Mouse (Mus musculus): Measurements from ENCODE around the gene Tbx10.

Tbx10 gene

DNA sequence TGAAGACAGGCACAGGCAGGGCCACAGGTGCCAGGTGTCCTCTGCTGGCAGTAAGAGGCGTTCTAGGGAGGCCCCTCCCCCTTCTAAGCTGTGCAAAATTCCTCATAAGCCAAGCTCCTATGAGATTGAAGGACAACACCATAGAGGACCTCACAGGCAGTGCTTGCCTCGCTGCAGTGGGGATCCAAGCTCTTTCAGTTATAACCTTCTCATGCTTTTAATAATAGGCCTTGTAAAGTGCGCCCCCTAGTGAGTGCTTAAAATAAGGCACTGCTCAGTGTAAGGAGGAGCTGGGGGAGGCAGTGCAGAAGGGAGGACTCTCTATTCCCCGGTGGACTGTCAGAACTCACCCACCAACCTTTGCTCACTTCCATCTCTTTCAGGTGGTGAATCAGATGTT, 12.2 kb upstream of the Tbx10 start:
- DNase-seq, result peak in 1 of 2 experiments; percentile 86

DNA sequence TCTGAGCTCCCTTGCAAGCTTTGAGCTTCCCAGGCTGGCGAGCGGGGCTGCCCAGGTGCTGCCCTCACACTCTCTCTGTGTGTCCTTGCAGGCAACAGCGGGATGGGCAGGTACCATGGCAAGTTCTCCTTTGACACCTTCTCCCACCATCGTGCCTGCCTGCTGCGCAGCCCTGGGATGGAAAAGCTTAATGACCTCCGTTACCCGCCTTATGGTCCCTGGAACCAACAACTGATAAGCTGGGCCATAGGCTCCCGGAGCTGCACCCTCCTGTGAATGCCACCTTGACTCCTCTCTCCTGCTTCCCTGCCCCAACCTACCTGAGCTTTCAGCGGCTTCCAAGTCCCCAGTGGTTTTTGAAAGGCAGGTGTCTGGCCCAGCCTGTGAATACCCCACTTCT, 11.6 kb upstream of the Tbx10 start:
- no peak for DNase-seq

DNA sequence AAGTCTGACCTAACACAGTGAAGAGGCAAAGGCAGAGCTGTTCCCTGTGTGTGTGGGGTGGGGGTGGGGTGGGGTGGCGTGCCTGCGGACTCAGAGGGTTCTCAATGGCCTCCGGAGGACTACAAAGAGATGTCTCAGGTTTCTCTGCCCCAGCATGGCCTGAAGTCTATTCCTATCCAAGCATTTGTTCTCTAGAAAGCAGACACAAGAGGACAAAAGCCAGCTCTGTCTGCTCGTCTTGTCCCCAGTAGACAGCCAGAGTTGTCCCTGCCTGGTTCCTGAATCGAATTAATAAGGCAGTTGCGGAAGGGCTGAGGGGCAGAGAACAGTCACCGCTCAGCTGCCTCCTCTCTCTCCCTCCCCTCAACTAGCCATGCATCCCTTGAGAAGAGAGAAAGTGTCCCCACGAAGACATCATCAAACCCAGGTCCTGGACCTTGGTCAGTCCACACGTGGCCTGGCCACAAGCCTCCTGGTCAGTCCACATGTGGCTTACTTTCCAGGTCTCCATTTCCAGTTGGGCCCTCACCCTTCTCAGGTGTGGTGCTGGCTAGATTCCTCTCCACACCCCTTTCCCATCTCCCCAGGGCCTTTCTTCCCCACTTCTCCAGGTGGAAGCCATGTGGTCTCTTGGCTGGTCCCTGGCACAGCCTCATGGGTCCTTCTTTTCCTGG, 8.9 kb upstream of the Tbx10 start:
- no peak for DNase-seq

DNA sequence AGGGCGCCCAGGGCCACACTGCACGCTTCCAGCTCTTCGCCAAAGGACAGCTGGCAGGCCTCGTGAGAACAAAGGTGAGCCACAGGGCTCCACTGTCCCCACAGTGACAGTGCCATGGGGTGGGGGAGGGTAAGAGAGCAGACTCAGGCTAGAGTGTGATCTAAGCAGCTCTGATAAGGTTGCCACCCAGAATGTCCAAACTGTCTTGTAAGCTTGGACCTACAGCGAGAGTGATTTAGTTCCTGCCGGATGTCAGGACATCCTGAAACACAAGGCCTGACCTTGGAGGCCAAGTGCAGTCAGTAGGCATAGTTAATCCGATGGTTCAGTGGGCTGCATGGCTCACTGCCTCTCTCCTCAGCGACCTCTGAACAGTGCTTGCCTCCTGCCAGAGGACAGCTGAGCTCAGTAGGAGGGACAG, 7.3 kb upstream of the Tbx10 start:
- DNase-seq, result peak; percentile 51 to 61

DNA sequence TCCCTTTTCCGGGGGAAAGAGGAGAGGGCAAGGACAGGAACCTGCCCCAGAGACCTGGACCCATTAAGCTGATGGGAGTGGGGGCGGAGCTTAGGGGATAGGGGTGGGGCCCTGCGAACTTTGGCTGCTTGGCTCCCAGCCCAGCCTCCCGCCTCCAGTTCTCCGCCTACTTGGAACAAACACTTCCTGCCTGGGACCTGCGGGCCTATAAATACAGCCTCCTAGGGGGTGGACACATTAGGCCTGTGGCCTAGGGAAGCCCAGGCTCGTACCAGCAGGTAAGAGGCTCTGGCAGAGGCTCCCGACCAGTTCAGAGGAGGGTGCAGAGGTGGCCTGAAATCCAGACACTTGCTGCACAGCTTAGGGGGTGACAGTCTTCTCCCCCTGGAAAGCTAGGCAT, 6.2 kb upstream of the Tbx10 start, which contains the start of gene Acy3:
TSS of gene Acy3 (plus strand) at position 237 of the 400 bp plus-strand sequence.
- peak; percentile 90 to 92 for DNase-seq

DNA sequence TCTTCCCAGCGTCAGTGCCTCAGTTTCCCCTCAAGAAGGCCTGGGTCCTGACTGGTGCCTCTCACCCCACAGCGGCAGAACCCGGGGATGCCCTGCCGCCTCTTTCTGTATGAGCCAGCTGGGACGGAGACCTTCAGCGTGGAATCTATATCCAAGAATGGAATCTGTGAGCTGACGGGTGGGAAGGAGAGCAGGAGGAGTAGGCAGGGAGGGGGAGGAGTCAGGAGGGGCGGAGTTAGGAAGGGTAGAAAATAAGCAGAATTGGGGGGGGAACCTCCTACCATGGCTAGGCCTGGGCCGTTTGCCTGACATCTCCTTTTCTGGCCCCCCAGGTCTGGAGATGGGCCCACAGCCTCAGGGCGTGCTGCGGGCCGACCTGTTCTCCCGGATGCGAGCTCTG, 4.5 kb upstream of the Tbx10 start:
- no peak for DNase-seq

DNA sequence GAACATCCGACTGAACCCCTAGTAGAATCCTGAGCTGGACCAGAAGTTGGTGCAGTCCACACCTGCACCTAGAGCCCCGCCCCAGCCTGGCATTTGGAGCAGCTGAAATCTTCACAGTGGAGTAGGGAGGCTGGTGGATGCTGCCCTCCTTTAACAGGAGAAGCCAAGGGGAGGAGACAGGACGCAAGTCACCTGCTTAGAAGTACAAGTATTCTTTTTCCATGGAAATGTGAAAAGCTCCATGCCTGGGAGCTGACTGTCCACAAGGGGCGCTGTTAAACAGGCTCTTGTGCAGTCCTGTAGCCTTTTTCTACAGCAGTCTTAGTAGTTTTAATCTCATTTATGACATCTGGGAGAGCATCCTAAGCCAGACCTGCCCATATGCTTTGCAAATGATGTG, 3.8 kb upstream of the Tbx10 start:
- no peak for DNase-seq

DNA sequence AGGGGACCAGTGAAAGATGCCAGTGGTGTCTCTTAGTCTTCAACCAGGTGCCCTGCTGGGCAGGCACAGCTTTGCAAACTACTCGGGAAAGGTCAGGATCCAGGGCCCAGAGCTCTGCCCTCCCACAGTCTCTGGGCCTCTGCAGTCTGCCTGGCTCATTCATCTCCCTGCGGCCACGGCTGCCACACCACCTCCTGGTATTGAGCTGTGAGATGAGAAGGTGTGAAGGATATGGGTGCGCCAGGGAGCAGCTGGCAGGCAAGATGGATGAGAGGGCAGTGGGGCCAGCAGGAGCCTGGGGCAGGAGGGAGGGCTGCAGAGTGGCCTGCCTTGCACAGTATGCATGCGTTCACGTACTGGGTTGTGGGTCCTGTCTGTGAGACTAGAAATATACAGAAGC, 1.7 kb upstream of the Tbx10 start:
- DNase-seq, result no peak

DNA sequence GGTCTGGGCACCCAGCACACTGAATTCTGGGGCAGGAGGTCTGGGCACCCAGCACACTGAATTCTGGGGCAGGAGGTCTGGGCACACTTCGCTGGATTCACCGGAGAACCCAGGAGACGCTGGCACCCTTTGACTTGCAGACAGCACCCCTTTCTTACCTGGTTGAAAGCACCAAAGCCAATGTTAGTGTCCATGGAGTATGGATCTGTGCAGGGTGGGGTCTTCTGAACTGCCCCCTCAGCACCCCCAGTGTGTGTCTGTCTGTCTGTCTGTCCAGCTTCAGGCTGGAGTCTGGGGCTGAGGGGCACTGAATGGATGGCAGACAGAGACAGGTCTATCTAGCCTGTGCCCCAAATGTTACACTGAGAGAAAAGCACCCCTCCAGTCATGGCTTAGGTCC, 990 bp upstream of the Tbx10 start:
- DNase-seq, result no peak

DNA sequence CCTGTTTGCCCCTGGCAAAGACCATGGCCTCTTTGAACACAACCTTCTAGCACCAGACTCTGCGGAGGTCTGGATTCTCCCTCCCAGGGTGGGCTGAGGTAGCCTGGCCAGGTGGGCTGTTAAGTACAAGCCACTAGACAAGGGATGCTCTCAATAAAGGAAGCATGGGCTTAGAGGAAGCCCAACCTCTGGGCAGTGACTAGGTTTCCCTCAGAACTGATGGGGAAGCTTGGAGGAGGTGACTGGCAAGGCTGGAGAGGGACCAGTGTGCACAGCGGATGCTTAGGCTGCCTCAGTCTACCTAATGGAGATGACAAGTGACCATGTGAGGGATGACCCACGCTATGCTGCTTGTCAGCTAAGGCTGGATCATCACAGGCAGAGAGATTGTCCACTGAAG, 586 bp upstream of the Tbx10 start:
- DNase-seq, result no peak

DNA sequence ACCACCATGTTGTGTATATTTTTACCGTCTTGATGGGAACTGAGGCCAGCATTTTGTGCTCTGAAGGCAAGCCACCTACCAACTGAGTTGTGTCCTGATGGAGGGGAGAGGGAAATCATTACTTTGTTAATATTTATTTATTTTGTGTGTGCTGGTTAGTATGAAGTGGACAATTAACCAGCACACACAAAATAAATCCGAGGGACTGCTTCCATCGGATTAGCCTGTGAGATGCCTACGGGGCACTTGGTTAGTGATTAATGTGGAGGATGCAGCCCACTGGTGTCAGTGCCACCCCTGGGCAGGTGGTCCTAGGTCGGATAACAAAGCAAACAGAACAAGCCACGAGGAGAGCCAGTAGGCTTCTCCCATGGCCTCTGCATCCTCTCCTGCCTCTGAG, 2.4 kb downstream of the Tbx10 start:
- no peak for DNase-seq

DNA sequence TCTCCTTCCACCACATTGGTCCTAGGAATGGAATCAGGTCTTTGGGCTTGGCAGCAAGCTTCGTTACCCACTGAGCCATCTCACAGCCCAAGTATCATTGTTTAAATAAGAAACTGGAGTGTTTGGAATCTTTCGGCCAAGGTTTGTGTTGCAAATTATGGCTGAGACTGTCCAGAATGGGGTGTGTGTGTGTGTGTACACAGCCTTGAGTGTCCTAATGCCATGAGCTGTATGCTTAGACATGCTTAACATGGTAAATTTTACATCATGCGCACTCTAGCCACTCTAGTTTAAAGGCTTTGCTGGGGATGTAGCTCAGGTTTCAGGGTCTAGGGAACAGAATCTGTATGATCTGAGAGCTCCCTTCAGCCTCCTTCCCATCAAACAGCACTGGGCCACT, 3.0 kb downstream of the Tbx10 start:
- no peak for DNase-seq

DNA sequence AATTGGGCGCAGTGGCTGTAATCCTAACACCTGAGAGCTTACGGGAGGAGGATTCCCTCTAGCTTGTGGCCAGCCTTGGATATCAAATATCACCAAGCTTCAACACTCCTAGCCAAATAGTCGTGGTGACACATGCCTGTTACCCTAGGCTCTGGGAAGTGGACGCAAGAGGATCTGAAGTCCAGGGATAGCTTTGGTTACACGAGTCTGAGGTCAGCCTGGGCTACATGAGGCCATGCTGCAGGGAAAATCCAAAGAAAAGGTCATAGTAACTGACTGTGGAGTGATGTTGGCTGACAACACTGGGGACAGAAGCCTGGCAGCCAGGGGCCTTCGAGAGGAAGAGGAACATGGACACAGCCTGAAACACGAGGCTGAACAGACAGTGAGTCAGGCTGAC, 3.6 kb downstream of the Tbx10 start:
- no peak for DNase-seq

DNA sequence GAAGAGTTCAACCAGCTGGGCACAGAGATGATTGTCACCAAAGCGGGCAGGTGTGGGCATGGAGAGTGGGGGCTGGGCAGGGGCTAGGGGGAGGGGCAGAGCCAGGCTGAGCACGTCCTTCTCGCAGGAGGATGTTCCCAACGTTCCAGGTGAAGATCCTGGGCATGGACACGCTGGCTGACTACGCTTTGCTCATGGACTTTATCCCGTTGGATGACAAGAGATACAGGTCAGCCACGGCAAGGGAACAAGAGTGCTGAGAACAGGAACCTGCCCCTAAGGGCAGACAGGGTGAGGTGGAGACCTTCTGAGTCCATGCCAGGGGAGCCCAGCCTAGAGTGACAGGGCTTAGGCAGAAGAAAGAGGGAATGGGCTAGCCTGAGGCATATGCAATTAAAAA, 4.2 kb downstream of the Tbx10 start:
- no peak for DNase-seq

DNA sequence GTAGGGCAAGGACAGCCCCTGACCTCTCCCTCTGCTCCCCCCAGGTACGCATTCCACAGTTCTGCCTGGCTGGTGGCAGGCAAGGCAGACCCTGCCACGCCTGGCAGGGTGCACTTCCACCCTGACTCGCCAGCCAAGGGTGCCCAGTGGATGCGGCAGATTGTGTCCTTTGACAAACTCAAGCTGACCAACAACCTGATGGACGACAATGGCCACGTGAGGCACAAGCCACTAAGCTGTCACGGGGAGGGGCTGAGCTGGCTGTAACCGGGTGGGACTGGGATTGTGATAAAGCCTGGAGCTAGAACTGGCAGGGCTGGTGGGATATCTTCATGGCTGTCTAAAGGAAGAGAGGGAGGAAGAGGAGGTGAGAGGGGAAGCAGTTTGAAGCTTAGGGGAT, 4.7 kb downstream of the Tbx10 start:
- DNase-seq, result no peak

DNA sequence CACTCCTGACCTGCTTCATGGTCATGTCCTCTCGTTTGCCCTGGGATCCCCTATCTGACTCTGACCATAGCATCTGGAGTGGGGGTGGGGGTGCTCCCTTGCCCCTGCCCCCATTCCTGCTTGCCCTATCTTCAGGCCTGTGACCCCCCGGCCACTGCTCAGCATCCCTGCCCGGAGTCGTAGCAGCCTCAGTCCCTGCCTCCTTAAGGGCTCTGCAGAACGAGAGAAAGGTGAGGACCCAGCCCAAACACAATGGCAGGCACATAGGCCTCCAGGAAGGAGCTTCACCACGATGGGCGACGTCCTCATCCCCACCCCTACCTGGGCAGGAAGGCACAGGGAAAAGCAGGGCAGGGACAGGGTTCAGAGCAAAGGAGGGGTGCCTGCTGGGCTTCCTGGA, 5.8 kb downstream of the Tbx10 start:
- no peak for DNase-seq

DNA sequence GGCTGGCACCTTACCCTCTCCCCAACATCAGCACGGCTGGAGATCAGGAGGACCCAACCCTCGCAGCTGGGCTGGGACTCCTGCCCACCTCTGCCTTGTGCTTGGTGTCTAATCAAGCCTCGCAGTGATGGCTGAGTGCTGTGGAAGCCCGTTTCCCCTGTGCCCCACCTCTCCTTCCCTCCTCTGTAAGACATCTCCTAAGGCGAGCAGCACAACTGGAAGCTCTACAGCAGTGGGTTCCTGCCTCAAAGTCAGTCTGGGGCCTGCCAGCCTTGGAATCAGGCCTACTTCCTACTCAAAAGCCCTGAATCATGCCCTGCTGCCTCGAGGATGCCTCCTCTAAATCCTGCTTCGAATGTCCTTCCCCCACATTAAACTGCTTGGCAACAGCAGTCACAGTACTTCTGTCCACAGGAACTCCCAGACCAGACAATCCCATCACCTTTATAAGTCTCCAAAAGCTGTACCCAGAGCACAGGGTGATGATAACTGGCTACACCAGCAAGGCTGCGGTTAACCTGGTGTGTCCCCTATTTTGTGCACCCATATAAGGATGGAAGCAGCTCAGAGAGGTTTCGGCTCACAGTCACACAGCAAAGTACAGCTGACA, 6.7 kb downstream of the Tbx10 start:
- no peak for DNase-seq

DNA sequence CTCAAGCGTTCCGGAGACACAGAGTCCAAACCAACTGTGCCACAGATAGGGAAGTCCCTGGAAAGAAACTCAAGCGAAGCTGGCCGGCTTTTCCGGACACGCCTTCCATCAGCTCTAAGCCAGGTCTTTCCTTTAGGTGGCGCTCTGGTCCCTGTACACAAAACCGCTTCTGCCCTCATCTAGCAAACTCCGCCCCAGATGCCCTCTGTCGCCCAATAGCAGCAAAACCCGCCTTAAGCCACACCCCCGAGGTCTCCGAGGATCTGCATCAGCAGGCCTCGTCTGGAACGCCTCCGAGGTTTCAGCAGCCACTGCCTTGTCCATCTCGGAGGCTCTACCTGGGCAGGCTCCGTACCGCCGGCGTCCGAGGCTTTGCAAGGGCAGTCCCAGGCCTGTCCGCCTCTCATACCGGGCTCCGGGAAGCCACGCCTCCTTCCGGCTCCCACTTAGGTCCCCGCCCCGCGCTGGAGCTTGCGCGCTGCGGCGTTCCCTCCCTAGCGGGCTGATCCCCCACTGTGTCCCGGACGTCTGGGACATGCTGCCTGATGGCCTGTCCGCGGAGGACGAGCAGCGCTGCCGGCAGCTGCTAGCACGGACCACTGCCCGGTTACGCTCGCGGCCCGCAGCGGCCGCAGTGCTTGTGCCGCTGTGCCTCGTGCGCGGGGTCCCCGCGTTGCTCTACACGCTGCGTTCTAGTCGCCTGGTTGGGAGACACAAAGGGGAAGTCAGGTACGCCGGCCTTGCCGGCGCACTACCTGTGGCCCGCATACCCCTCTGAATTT, 7.8 kb downstream of the Tbx10 start, which contains the start of the genes Nudt8 and Gm49405:
TSS of gene Nudt8 (plus strand) at position 462 of the 782 bp plus-strand sequence.
TSS of gene Gm49405 (plus strand) at position 508 of the 782 bp plus-strand sequence.
- peak; percentile 96 to 97 for DNase-seq

DNA sequence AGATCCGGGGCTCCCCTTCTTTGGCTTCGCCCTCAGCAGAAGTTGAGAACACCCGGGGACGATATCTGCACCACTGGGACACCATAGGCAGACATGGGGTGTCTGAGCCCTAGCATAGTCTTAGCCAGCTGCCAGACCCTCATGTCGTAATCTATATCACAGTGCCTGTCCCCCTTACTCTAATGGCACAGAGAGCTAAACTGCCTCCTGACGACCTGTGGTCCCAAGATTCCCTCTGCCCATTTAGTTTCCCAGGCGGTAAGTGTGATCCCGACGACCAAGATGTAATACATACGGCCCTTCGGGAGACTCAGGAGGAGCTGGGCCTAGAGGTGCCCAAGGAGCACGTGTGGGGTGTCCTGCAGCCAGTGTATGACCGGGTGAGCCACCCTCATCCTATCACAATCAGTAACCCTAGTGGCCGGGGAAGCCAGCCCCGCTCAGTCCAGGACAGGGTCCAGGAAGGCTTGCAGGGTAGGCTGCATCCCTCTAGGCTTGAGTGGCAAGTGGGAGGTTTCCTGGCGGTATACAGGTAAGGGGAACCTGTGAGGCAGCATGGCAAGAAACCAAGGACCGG, 8.5 kb downstream of the Tbx10 start:
- no peak for DNase-seq

DNA sequence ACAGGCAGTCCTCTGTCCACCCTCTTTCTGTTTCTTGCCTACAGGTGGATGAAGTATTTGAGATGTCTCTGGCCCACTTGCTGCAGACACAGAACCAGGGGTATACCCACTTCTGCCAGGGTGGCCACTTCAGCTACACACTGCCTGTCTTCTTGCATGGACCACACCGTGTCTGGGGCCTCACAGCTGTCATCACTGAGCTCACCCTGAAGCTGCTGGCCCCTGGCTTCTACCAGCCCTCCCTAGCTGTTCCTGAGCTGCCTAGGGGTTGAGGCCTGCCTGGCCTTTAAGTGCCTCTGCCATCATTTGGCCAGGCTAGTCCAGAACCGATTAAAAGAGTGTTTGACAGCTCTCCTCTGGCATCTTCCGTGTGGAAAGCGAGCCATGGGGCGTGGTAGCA, 9.2 kb downstream of the Tbx10 start:
- no peak for DNase-seq

DNA sequence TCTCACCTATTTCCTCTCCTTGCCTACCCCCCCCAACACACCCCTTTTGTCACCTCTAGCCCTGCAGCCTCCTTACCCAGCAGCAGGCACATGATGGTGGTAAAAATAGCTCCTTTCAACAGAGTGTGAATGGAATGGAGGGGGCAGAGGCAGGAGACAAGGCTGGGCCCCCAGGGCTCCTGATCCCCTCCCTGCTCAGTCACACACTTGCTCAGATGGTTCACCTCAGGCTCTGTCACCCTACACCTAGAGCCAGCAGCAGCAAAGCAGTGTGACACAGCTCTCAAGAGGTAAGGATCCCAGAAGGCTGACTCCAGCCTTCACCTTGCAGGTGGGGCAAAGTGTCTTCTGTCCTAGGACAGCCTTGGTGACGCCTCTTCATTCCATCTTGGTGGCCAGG, 10.6 kb downstream of the Tbx10 start, which contains the start of gene Doc2g:
TSS of gene Doc2g (plus strand) at position 202 of the 400 bp plus-strand sequence.
- no peak for DNase-seq

DNA sequence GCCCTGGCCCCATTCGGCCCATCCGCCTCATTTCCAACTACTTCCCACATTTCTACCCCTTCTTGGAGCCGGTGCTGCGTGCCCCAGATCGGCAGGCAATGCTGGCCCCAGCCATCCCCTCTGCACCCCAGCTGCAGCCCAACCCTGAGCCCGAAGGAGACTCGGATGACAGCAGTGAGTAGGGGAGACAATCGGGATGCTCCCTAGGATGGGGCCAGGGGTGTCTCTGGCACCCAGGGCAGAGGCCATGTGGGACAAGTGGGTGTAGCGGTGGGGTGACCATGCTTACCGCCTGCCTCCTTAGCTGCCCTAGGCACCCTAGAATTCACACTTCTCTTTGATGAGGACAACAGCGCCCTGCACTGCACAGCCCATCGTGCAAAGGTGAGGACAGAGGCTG, 11.1 kb downstream of the Tbx10 start:
- no peak for DNase-seq

DNA sequence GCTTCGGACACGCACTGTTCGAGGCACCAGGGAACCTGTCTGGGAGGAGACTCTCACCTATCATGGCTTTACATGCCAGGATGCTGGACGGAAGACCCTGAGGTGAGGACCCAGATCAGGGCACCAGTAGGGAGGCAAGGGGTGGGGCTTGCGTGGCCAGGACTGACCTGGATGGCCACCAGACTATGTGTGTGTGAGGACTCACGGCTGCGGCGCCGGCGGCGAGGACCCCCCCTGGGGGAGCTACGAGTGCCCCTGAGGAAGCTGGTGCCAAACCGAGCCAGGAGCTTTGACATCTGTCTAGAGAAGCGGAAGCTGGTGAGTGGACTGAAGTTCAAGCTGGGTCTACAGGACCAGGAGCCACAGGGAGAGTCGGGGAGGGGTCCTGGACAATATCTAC, 11.8 kb downstream of the Tbx10 start:
- no peak for DNase-seq

DNA sequence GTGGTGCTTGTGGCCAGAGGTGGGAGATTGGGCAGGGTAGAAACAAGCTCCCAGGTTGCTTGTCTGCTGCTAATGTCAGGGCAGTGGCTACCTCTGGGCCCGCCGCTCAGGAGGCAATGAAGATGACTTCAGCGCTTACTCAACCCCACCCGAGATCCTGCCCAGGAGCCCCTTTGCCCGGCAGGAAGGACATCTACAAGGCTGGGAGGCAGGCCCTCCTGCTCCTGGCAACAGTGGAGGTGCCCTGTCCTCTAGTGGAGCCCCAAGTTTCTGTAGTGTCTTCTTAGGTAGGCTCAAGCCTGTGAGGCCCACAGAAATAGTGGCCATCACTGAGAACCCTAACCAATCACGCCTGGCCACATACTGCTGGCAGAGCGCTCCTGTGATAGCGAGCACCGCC, 12.5 kb downstream of the Tbx10 start:
- no peak for DNase-seq
